Comparison of ENCODE assay signal across 8 mouse cellular contexts in the genomic region with DNA sequence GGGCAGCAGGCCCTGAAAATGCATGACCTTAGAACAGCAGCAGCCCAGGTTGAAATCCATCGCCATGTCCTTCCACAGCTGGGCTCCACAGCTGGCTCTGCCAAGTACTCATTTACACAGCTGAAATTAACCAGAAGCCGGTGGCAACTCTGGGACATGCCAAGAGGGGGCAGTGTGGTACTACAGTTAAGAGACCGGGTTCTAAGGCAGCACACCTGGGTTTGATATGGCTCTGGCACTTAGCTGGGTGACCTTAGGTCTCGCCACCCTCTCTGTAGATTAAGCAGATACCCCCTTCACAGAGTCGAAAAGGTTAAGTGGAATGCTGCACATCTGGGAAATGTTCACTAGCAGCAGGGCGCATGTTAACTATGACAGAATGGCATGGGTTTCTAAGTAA. TPM values are rescaled to one million over a fixed set of nuclear protein-coding genes. Genes with fewer than 3 reads are reported as not detected.
DNase-seq lines count a peak whose midpoint lies in the region; ATAC-seq and TF ChIP-seq lines count a peak whose summit lies in the region.
"Had no signal": no experiment of that assay in that cellular context is flagged by ENCODE, and none has a peak within 500 bp of the region (broad histone marks: within the 10 kb centered on the region; RNA-seq: fewer than 3 reads in every experiment).

No protein-coding gene starts in this region.

- peaks cover 7% of the 10 kb centered on the region for H3K27me3 ChIP-seq in G1E (ENCODE audit: insufficient read depth, low read length)
- no peaks in the 10 kb centered on the region for H3K27me3 ChIP-seq in embryonic facial prominence, embryonic 14.5 days (replicated peaks; ENCODE audit: control insufficient read depth, insufficient read depth, low read length)
- H3K27me3 ChIP-seq in midbrain, embryonic 13.5 days: no peaks in the 10 kb centered on the region

- H3K36me3 ChIP-seq in G1E (replicated peaks): no peaks in the 10 kb centered on the region
- no peaks in the 10 kb centered on the region for H3K36me3 ChIP-seq in embryonic facial prominence, embryonic 14.5 days (ENCODE audit: control insufficient read depth, insufficient read depth, low read length)
- H3K36me3 ChIP-seq in midbrain, embryonic 13.5 days: no peaks in the 10 kb centered on the region
- H3K36me3 ChIP-seq: limb, embryonic 15.5 days had no signal

- H3K27ac ChIP-seq in embryonic facial prominence, embryonic 14.5 days (replicated peaks; ENCODE audit: low read depth, low read length): no peak overlapping the region
- no peak overlapping the region for H3K27ac ChIP-seq in midbrain, embryonic 13.5 days
- H3K27ac ChIP-seq: limb, embryonic 15.5 days had no signal

- no peak overlapping the region for H3K9ac ChIP-seq in embryonic facial prominence, embryonic 14.5 days (ENCODE audit: low read depth, low read length)
- no peak overlapping the region for H3K9ac ChIP-seq in midbrain, embryonic 13.5 days (replicated peaks)
- H3K9ac ChIP-seq: limb, embryonic 15.5 days had no signal

- H3K9me3 ChIP-seq in G1E (replicated peaks): no peaks in the 10 kb centered on the region
- H3K9me3 ChIP-seq in embryonic facial prominence, embryonic 14.5 days (ENCODE audit: control insufficient read depth, low read length): no peaks in the 10 kb centered on the region
- no peaks in the 10 kb centered on the region for H3K9me3 ChIP-seq in midbrain, embryonic 13.5 days
- H3K9me3 ChIP-seq: limb, embryonic 15.5 days had no signal

- peak; percentile 31 for DNase-seq in G1E (ENCODE audit: low spot score)
- DNase-seq in adrenal gland, postnatal 14 days: peak; percentile 84
- DNase-seq in embryonic facial prominence, embryonic 14.5 days (ENCODE audit: low spot score): peak; percentile 79
- DNase-seq in heart, postnatal 4 days: peak; percentile 82
- DNase-seq in left cerebral cortex, adult 11 months (ENCODE audit: low spot score): peak; percentile 73
- DNase-seq in spleen, adult 12 weeks (ENCODE audit: low spot score): peak; percentile 44

- no peak overlapping the region for H3K4me3 ChIP-seq in G1E (ENCODE audit: low read depth, low read length)
- no peak overlapping the region for H3K4me3 ChIP-seq in embryonic facial prominence, embryonic 14.5 days (ENCODE audit: low read depth, low read length)
- no peak overlapping the region for H3K4me3 ChIP-seq in midbrain, embryonic 13.5 days (replicated peaks)
- H3K4me3 ChIP-seq: limb, embryonic 15.5 days had no signal

- no peaks in the 10 kb centered on the region for H3K4me1 ChIP-seq in G1E (ENCODE audit: insufficient read depth, low read depth, low read length)
- peaks cover 3% of the 10 kb centered on the region; the same call in 1 of the 2 replicates for H3K4me1 ChIP-seq in embryonic facial prominence, embryonic 14.5 days (ENCODE audit: control insufficient read depth, insufficient read depth, low read length)
- peaks cover 46% of the 10 kb centered on the region for H3K4me1 ChIP-seq in midbrain, embryonic 13.5 days (replicated peaks)

- TF ChIP-seq CTCF in G1E (IDR thresholded peaks at IDR 0.05; ENCODE audit: low read depth, low read length): peak; percentile 39; the same call in 1 of the 2 replicates

- 19% methylated on average over 6 of the region's 6 CpGs for WGBS in embryonic facial prominence, embryonic 14.5 days
- 45% methylated on average over 6 of the region's 6 CpGs for WGBS in midbrain, embryonic 13.5 days

- ATAC-seq in G1E (ENCODE audit: extremely low read depth, insufficient number of reproducible peaks, low FRiP score, poor library complexity, severe bottlenecking): no peak
- ATAC-seq in embryonic facial prominence, embryonic 14.5 days (ENCODE audit: low read depth): peak; percentile 61; the same call in 1 of the 2 replicates
- ATAC-seq in midbrain, embryonic 13.5 days: peak; percentile 34; the same call in 1 of the 2 replicates

- H3K4me2 ChIP-seq in embryonic facial prominence, embryonic 14.5 days (ENCODE audit: low read depth, low read length): no peak overlapping the region
- no peak overlapping the region for H3K4me2 ChIP-seq in midbrain, embryonic 13.5 days (replicated peaks)
- H3K4me2 ChIP-seq: limb, embryonic 15.5 days had no signal

RNA-seq across cellular contexts. Expression of a gene that starts 16.8 kb away (rescaled TPM):
- 2.5 and 2.9 TPM in 2 replicates for total RNA-seq in G1E (2014; fragmentation: Nextera tagmentation)
- 0.44 and 0.87 TPM in 2 replicates for total RNA-seq in G1E (2017)
- polyA plus RNA-seq in G1E (2012): 2.5 and 2.6 TPM in 2 replicates
- 18.1 and 18.2 TPM in 2 replicates for total RNA-seq in adrenal gland, postnatal 14 days (2021)
- polyA plus RNA-seq in embryonic facial prominence, embryonic 14.5 days (2014; fragmentation: Nextera tagmentation; extraction: Ambion mirVana): 4.0 and 4.1 TPM in 2 replicates
- 10 to 100 TPM; 15.3 to 15.5 TPM for total RNA-seq in heart, postnatal 4 days (2021)
- 13.1 and 18.8 TPM in 2 replicates for polyA plus RNA-seq in midbrain, embryonic 13.5 days (2015; fragmentation: Nextera tagmentation; extraction: Ambion mirVana)

RNA-seq across cellular contexts. Expression of a gene that starts 17.0 kb away (rescaled TPM):
- not detected in 2 replicates for total RNA-seq in G1E (2014; fragmentation: Nextera tagmentation)
- total RNA-seq in G1E (2017): 0.23 TPM in 1 of 2 replicates, not detected in the other
- polyA plus RNA-seq in G1E (2012): not detected in 2 replicates
- 0.34 and 2.2 TPM in 2 replicates for total RNA-seq in adrenal gland, postnatal 14 days (2021)
- 1.6 and 3.7 TPM in 2 replicates for polyA plus RNA-seq in embryonic facial prominence, embryonic 14.5 days (2014; fragmentation: Nextera tagmentation; extraction: Ambion mirVana)
- total RNA-seq in heart, postnatal 4 days (2021): 1 to 10 TPM; 1.3 to 1.7 TPM
- 2.4 and 2.7 TPM in 2 replicates for polyA plus RNA-seq in midbrain, embryonic 13.5 days (2015; fragmentation: Nextera tagmentation; extraction: Ambion mirVana)

RNA-seq across cellular contexts. Expression of a gene that starts 35.4 kb away (rescaled TPM):
- total RNA-seq in G1E (2014; fragmentation: Nextera tagmentation) (7.3 and 10.5 TPM in 2 replicates), G1E (2017) (0.22 and 1.7 TPM in 2 replicates)
- 0.08 TPM in 1 of 2 replicates, not detected in the other for polyA plus RNA-seq in G1E (2012)
- 0.41 and 0.94 TPM in 2 replicates for total RNA-seq in adrenal gland, postnatal 14 days (2021)
- polyA plus RNA-seq in embryonic facial prominence, embryonic 14.5 days (2014; fragmentation: Nextera tagmentation; extraction: Ambion mirVana): 6.0 and 16.3 TPM in 2 replicates
- not detected for total RNA-seq in heart, postnatal 4 days (2021)
- polyA plus RNA-seq in midbrain, embryonic 13.5 days (2015; fragmentation: Nextera tagmentation; extraction: Ambion mirVana): 8.3 and 8.5 TPM in 2 replicates

RNA-seq across cellular contexts. Expression of a gene that starts 49.7 kb away (rescaled TPM):
- total RNA-seq in G1E (2014; fragmentation: Nextera tagmentation) (4.3 and 4.4 TPM in 2 replicates), G1E (2017) (7.0 and 7.3 TPM in 2 replicates)
- 2.2 and 3.1 TPM in 2 replicates for polyA plus RNA-seq in G1E (2012)
- total RNA-seq in adrenal gland, postnatal 14 days (2021): 8.9 and 10.7 TPM in 2 replicates
- polyA plus RNA-seq in embryonic facial prominence, embryonic 14.5 days (2014; fragmentation: Nextera tagmentation; extraction: Ambion mirVana): 12.5 and 13.7 TPM in 2 replicates
- 10 to 100 TPM in 1 of 2 experiments, 1 to 10 TPM in 1; 9.2 to 10.7 TPM for total RNA-seq in heart, postnatal 4 days (2021)
- polyA plus RNA-seq in midbrain, embryonic 13.5 days (2015; fragmentation: Nextera tagmentation; extraction: Ambion mirVana): 5.5 and 5.7 TPM in 2 replicates

Comparison
In these comparisons a context has a peak if more than half of its experiments do, and no peak if none do; other contexts are left out.
1. DNase-seq: peak in every context shown above with its lines; median percentile 84 in adrenal gland, postnatal 14 days; 82 in heart, postnatal 4 days; 79 in embryonic facial prominence, embryonic 14.5 days; 73 in left cerebral cortex, adult 11 months; 44 in spleen, adult 12 weeks; 31 in G1E.